Mouse (Mus musculus) cerebellum, postnatal 25 days (tissue): ENCODE results near the gene Strada.
"Not testable (repeated sequence)": the region's sequence is repeated elsewhere in the genome, so short reads cannot be mapped to it uniquely, and the experiment has no call there.

Source experiments
- DNase-seq, 2 experiments: peaks; one replicate each; pipeline ENCODE4 v3.0.0; 2021; ENCODE audit warnings: mixed read lengths in 2 of 2

The Strada gene

GRCm38 (mm10) chr11:106154770-106155169 is 47.2 kb downstream of the Strada start:
- DNase-seq, result no peak

- DNase-seq, result peak in 1 of 2 experiments; percentile 39
These were observed 47.9 kb downstream of the Strada start for GRCm38 (mm10) chr11:106154091-106154490.

- peak; percentile 38 to 54 for DNase-seq
These were observed 49.8 kb downstream of the Strada start for GRCm38 (mm10) chr11:106152132-106152531.

GRCm38 (mm10) chr11:106151219-106151618 is 50.7 kb downstream of the Strada start:
- DNase-seq, result no peak

- DNase-seq, result peak; percentile 56 to 75
These were observed 67.1 kb downstream of the Strada start for GRCm38 (mm10) chr11:106134580-106135528.

GRCm38 (mm10) chr11:106132516-106132915 is 69.5 kb downstream of the Strada start:
- DNase-seq, result no peak

GRCm38 (mm10) chr11:106129477-106129876 is 72.5 kb downstream of the Strada start:
- DNase-seq, result no peak

- DNase-seq, result not testable (repeated sequence)
These were observed 75.1 kb downstream of the Strada start for GRCm38 (mm10) chr11:106126727-106127373.

- DNase-seq, result no peak
These were observed 76.1 kb downstream of the Strada start for GRCm38 (mm10) chr11:106125827-106126226.

GRCm38 (mm10) chr11:106124784-106125183 is 77.2 kb downstream of the Strada start:
- DNase-seq, result no peak

- no peak for DNase-seq
These were observed 79.2 kb downstream of the Strada start for GRCm38 (mm10) chr11:106122736-106123135.

GRCm38 (mm10) chr11:106122221-106122620 is 79.7 kb downstream of the Strada start:
- DNase-seq, result no peak
